Mouse (Mus musculus) gastrocnemius, postnatal 4 days (tissue): ENCODE data around the gene Akna. TPM values are rescaled to one million over a fixed set of nuclear protein-coding genes. Genes with fewer than 3 reads are reported as not detected.
A peak's percentile ranks its signal among the peaks of the same experiment; 100 is the strongest.

ENCODE experiments used
- DNase-seq, 2 experiments: peaks; one replicate each; pipeline ENCODE4 v3.0.0; 2021 to 2022; ENCODE audit warnings: low spot score in 2 of 2, mixed read lengths in 2 of 2
- total RNA-seq, 2 experiments: library from RNA; stranded (reverse); gene quantifications; 2 replicates each; pipeline ENCODE4 v1.2.3; 2021

Akna gene
- total RNA-seq, 2 experiments from 2014 or later = 6.2 to 6.5 TPM

DNA sequence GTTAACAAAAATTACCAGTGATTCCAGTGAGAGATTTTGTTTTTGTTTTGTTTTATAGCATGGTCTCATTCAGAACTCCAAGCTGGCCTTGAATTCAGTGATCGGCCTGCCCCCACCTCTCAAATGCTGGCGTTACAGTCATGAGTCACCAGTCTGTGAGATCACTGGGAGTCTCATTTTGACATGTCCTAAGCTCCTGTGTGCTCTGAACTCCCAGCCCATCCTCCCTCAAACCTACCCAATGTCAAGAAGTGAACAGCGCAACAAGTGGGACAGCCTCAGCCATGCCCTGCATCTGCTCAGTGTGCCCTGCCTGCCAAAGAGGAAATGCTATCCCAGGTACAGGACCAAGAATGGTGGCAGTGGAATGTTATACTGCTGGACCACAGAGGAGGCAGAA, 17.9 kb downstream of the Akna start:
- DNase-seq = no peak

DNA sequence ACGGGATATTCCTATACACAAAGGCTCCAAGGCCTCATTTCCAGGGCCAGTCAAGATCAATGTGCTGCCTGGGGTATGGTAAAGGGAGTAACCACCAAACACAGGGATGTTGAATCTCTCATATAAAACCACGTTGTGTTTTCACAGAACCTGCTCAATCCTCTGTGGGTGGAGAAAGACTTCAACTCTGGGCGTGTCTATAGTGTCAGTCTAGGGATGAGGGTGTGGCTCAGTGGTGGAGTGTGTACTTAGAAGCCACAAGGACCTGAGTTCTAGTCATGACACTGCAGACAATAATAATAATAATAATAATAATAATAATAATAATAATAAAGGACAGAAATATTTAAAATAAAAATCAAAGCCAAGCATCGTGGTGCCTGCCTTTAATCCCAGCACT, 18.9 kb downstream of the Akna start:
- no peak for DNase-seq

DNA sequence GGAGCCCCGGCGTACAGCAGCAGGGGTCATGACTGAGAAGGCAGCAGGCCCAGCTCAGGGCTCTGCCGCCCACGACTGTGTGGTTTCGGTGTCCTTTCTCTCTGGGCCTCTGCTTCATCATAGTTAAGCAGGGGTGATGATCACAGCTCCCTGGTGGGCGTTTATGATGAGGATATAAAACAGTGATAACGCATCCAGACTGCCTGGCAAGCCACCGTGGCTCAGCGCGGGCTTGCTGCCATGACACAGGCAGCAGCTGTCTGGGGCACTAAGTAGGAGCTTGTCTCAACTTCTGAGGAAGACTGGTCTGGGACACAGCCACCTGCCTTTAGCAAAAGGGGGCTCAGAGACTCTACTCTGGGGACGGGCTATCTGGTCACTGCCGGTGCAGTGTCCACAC, 19.7 kb downstream of the Akna start:
- DNase-seq = no peak

DNA sequence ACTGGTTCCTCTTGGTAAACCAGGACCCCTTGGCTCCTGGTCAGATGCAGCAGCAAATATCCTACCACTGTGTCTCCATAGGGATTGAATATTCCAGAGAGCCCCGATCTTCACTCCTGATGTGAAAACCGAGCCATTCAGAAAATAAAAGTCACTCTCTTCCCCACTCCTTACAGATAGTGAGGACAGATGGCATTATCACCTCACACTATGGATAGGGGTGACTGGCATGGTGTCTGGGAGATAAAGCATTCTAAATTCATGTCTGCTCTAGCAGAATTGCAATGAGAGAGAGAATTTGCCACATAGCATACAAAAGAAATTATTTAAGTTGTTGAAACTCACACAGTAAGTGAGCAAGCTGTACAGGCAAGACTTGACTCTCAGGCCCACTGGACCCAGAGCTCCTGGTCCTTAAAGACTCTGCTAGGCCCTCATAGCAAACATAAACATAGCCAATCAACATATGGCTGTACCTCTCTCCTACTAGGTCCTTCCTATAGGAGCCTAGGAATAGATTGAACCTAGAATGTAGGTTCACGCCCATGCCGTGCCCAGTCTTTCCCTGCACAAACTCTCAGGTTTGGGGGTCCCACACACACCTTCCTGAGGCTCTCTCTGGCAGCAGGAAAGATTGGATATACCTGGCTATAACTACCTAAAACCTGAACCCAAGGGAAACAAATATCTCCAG, 20.3 kb downstream of the Akna start:
- DNase-seq = no peak

DNA sequence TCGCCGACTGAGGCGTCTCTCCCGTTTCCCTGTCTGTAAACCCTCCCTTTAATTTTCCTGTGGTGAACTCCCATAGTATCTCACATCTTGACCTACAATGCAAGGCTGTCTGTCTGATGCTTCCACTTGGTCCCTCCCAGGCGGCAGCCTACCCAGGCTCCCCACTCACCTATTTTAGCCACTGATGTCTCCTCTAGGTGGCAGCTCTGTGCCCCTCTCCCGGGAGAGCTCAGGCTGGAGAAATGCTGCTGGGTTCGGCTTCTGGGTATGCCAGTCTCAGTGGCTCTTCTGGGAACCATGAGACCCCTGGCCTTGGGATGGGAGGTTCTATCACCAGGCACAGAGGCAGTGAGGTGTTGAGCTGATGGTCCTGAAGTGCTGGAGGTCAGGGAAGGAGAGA, 25.7 kb downstream of the Akna start:
- no peak for DNase-seq

DNA sequence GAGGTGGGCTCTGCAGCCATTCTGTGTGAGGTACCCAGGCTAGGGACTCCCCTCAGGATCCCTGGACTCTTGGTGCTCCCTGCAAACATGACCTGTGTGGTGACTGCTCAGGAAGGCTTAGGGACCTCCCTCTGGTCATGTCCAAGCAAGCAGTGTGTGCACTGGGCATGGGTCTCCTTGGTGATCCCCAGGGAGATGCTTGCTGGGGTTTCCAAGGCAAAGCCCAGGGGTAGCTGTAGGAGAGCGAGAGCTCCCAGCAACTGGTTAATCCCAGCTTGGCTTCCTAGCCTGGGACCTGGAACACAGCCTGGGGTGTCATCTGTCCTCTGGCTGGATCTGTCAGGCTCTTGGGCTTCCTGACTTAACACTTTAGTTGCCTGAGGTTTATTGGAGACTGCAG, 27.8 kb downstream of the Akna start:
- peak in 1 of 2 experiments; percentile 81 for DNase-seq

DNA sequence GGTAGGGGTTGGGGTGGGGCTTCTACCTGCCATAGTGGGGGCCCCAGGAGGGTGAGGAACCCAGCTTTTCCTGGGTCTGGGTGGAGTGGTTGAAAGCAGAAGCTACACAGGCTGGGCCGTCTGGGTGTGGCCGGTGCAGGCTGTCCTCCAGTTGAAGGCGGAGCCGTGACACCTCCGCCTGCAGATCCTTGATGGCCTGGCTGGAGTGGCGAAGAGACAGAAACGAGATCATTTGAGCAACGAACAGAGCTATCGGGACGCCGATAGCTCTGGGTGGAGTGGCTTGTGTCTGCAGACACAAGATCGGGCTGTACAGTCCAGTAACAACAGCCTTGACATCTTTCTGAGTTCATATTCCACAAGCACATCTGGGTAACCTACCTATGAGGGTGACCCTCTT, 28.8 kb downstream of the Akna start:
- DNase-seq = no peak

DNA sequence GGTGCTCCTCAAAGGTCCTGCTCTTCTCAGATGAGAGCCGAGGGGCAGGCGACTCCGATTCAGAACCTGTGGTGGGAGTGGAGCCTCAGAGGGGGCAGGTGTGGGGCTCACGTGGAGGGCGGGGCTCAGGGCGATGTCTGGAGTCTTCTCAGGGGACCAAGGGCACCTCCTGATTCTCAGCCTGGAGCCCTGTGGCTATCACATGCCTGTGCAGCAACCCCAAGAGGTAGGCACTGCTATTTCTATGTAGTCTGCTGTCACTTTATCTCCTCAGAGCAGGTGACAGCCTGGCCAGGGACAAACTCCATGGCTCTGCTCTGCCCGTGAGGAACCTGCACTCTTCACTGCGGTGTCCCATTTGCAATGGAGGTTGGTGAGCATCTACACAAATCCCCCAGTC, 29.8 kb downstream of the Akna start:
- no peak for DNase-seq

DNA sequence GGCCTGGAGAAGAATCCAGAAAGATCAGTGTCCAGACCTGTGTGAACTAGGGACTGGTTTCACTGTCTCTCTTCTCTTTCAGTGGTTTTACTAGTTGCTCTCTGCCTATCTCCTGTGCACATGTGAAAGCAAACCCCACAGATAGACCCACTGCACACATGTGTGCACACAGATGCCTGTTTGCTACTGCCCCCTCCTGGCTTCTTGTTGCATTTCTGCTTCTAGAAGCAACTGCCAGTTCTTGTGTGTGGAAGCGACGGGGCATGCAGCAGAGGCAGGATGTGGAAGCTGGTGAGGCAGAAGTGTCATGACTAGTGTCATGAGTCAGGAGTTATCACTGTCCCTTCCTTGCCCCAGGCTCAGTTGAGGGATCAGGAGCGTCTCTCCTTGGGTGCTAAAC, 31.3 kb downstream of the Akna start:
- no peak for DNase-seq

DNA sequence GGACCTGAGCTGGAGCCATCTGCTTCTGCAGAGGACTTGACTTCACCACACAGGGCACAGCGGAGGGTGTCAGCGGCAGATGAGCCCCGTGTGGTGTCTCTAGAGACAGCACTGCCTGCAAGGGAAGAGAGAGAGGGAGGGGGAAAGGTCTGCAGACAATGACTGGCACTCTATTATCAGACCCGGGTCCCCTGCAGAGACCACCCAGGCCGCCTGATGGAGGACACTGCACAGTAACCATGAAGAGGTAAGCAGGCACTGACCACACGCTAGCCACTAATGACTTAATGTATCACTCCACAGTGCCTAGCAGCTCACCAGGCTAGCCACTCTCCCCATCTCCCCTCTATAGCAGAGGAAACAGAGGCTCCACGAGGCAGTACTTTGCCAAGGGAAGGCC, 32.3 kb downstream of the Akna start:
- no peak for DNase-seq

DNA sequence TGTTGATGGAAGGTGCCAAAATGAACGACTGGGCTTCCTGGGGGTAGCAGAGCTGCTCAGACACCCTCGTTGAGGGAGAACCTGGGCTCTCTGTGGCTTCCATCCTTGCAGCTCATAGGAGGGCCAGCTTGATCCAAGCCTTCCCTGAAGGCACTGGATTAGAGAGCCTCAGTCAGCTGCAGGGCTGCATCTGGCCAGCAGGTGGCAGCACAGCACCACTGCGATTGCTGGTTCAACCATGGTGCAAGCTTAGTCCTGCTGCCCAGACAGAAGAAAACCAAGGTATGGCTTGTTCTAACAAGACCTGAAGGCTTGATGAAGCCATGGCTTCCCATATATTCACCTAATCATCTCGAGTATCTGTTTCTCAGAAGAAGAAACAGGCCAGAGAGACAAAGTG, 34.6 kb downstream of the Akna start:
- DNase-seq = peak; percentile 85 to 87

DNA sequence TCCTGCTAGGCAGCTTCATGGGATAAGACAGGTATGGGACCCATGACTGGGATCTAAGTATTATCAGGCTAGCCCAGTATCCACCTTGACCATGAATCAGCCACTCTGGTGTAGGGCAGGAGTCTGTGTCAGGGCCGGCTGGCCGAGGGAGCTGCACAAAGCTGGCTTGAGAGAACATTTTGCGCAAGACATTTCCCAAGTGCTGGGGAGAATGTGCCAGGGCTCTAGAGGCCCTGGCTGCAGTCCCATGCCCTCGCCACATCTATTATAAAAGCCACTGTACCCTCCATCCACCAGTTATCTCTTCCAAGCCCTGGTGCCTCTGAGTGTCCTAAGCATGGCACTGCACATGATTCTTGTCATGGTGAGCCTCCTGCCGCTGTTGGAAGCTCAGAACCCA, 41.0 kb downstream of the Akna start, which contains the start of gene Orm2:
Orm2 (plus strand) TSS at position 300 of the 400 bp plus-strand sequence.
- no peak for DNase-seq

DNA sequence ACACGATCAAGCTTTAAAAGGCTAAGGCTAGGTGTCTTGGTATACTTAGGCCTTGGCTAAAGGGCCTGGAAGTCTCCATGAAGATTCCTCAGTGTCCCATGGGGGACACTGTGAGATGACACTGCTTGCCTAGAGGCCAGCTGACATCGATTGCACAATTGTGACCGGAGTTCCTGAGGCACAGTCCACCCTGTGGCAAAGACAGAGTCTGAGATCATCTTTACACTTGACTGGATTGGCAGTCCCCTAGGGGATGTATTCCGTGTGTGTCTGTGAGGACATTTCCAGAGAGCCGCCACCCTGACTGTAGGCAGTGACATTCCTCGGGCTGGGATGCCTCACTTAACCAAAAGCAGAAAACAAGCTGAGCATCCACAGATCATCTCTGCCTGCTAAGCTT, 43.3 kb downstream of the Akna start:
- DNase-seq = no peak

DNA sequence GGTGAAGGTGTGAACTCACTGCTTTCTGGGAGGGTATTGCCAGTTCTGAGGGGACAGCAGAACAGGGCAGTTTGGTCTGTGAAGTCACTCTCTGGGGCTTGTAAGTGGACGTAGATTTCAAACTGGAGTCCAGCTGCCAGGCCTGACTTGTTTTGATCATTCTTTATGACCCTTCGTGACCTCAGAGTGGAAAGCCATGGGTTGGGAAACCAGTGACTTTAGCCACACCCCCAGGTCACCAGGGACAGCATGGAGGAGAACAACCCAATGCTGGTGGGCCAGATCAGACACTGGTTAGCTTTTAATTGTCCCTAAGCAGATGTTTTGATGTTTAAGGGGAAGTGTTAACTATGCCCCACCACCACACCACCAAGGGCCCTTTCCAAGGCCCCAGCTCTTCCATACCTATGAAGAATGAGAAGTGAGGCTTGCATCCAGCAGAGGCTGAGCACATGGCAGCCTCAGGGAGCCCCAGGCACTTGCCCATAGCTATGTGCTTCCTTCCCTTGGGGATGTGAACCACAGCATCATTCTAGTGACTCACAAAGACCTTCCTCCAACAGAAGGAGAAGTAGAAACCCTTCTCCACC, 46.1 kb downstream of the Akna start:
- no peak for DNase-seq

DNA sequence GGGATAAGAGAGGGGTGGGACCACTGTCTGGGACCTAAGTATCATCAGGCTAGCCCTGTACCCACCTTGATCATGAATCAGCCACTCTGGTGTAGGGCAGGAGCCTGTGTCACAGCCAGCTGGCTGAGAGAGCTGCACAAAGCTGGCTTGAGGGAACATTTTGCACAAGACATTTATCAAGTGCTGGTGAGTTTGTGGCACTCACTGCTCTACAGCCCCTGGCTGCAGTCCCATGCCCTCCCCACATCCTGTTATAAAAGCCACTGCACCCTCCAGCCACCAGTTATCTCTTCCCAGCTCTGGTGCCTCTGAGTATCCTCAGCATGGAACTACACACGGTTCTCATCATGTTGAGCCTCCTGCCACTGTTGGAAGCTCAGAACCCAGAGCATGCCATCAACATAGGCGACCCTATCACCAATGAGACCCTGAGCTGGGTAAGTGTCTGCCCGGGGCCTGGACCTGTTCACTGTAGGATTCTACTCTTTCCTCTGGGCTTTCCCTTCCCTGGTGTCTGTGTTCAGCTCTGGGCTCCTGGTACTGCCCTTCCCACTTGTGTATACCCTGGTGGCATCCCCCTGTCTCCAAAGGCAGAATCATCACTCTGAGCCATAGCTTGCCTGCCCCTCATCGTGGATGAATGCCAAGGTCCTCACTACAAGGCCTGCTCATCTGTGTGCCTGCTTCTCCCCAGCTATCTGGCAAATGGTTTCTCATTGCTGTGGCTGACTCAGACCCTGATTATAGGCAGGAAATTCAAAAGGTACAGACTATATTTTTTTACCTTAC, 47.1 kb downstream of the Akna start, which contains the start of gene Orm3:
Orm3 (plus strand) TSS at position 286 of the 789 bp plus-strand sequence.
- no peak for DNase-seq

DNA sequence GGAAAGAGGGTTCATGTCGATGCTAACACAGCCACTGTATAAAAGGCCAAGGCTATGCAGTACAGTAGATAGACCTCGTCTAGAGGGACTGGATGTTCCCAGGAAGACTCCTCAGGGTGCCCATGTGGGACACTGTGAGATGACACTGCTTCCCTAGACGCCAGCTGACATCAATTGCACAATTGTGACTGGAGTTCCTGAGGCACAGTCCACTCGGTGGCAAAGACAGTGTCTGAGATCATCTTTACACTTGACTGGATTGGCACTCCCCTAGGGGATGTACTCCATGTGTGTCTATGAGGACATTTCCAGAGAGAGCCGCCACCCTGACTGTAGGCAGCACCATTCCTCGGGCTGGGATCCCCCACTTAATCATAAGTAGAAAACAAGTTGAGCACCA, 54.6 kb downstream of the Akna start:
- no peak for DNase-seq

DNA sequence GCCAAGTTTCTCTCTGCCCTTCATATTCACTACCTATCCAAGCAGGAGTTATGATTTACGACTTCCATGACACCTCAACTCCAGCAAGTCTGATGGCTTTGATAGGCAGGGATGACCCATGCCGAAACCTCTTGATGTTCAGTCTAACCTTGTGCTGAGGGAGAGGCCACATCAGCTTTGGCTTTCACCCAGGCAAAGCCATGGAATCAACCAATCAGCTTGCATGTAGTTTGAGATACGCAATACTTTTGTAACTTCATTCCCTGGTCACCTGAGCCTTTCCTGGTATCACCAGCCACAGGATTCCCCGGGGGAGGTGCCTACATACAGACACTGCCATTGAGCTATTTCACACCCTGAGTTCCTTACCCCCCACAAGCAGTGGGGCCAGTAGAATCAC, 56.5 kb downstream of the Akna start:
- DNase-seq = no peak

DNA sequence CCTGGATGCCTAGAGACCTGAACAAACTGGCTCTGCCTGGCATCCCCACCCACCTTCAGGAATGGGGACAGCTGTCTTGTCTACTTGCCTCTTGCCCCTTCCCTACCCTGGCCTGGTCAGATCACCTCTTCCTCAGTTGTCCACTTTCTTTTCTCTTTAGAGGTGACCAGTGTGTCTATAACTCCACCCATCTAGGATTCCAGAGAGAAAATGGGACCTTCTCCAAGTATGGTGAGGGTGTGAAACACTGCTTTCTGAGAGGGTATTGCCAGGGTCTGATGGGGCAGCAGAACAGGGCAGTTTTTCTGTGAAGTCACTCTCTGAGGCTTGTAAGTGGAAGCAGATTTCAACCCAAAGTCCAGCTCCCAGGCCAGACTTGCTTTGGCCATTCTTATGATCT, 57.9 kb downstream of the Akna start:
- DNase-seq = no peak

DNA sequence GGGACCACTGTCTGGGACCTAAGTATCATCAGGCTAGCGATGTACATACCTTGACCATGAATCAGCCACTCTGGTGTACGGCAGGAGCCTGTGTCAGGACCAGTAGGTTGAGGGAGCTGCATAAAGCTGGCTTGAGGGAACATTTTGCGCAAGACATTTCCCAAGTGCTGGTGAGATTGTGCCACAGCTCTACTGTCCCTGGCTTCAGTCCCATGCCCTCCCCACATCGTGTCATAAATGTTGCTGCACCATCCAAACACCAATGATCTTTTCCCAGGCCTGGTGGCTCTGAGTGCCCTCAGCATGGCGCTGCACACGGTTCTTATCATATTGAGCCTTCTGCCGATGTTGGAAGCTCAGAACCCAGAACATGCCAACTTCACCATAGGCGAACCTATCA, 58.9 kb downstream of the Akna start, which contains the start of gene Orm1:
Orm1 (plus strand) TSS at position 266 of the 400 bp plus-strand sequence.
- no peak for DNase-seq

DNA sequence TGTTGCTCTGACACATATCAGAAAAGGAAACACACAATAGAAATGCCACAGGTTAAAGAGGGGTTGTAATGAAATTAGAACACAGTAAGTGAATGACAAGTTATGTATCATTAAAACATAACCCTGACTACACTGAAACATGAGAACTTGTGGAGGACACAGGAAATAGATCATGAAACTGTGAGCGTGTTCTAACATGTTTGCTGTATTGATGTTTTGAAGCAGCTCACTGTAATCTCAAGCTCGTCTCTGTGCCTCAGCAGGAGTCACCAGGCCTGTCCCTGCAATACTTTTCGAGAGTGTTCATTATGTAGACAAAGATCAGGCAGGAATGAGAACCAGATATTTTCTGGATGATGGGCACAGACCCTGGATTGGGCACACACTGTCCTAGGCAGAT, 59.5 kb downstream of the Akna start:
- DNase-seq = no peak

DNA sequence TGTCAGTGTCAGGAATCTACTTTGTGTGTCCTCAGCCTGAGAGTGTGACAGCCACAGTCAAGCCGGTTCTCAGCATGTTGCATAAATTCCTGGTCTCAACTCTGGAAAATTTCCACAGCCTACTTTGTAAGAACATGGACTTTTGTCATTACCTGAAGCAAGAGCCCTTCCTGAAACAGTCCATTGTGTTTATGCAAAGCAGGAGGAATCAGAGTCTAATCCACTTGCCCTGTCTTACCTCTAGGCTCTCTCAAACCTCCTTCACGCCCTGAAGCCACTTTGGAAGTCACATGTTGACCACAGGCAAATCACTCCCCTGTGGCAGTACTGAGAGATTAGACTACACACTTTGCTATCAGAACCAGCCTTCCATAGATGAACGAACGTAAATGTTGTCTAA, 60.7 kb downstream of the Akna start:
- DNase-seq = no peak

DNA sequence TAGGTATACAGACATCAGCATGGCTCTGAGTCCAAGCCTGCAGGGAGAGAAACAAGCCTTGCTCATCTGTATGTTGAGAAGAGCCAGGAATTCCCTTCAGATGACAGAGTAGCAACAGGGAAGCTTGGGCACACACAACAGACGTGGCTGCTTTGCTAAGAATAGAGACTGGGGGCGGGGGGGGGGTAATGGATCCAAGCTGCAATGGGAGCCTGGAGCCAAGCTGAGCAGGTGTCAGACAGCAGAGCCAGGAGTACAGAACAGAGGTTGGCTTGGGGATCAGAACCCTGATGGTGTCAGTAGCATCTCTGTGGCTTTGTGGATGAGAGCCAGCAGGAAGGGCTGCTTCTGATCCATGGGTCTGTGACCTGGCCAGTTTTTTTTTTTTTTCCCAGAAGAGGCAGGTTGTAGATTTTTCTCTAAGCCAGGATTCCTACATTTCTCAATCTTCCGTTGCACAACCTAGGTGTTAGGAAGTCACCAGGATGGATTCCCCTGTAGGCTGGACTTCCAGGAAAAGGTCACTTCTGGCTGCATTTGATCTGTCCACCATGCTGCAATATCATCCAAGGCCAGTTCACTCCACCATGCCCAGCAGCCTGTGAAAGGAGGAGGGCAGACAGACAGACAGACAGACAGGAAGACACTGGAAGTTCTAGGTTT, 64.6 kb downstream of the Akna start:
- no peak for DNase-seq
